In the genomic region with DNA sequence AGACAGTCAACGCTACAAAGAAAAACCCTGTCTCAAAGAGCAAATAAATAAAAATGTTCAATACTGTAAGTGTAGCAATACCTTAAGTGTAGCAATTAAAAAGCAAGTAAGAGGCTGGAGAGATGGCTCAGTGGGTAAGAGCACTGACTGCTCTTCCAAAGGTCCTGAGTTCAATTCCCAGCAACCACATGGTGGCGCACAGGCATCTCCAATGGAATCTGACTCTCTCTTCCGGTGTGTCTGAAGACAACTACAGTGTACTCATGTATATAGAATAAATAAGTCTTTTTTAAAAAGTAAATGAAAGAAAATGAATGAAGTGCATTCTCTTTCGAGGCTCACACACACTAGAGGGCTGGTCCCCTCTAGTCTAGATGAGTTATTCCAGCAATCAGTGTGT, we compare ENCODE assay signal across 21 mouse cellular contexts. TPM values are rescaled to one million over a fixed set of nuclear protein-coding genes. Genes with fewer than 3 reads are reported as not detected.
DNase-seq lines count a peak whose midpoint lies in the region; ATAC-seq and TF ChIP-seq lines count a peak whose summit lies in the region.
"Had no signal": no experiment of that assay in that cellular context is flagged by ENCODE, and none has a peak within 500 bp of the region (broad histone marks: within the 10 kb centered on the region; RNA-seq: fewer than 3 reads in every experiment).

No protein-coding gene starts in this region.

- no peaks in the 10 kb centered on the region; the same call in 1 of the 2 replicates for H3K36me3 ChIP-seq in forebrain, embryonic 14.5 days (ENCODE audit: control insufficient read depth, insufficient read depth, low read length)
- no peaks in the 10 kb centered on the region for H3K36me3 ChIP-seq in forebrain, embryonic 11.5 days (ENCODE audit: control insufficient read depth, insufficient read depth, low read length)
- 0 out of 2 replicates have a peak, but pooled peaks cover 4% of the 10 kb centered on the region for H3K36me3 ChIP-seq in midbrain, postnatal 0 days (ENCODE audit: insufficient read depth, low read length)
- peaks cover 4% of the 10 kb centered on the region; the same call in 1 of the 2 replicates for H3K36me3 ChIP-seq in midbrain, embryonic 13.5 days
- H3K36me3 ChIP-seq in forebrain, embryonic 10.5 days (replicated peaks), result peaks cover 14% of the 10 kb centered on the region
- H3K36me3 ChIP-seq: liver, embryonic 13.5 days had no signal

- no peaks in the 10 kb centered on the region for H3K4me1 ChIP-seq in forebrain, embryonic 14.5 days (ENCODE audit: control insufficient read depth, insufficient read depth, low read length)
- H3K4me1 ChIP-seq in forebrain, embryonic 11.5 days (replicated peaks; ENCODE audit: control insufficient read depth, insufficient read depth, low read length), result no peaks in the 10 kb centered on the region
- no peaks in the 10 kb centered on the region for H3K4me1 ChIP-seq in midbrain, postnatal 0 days (ENCODE audit: insufficient read depth, low read length)
- peaks cover 10% of the 10 kb centered on the region; the same call in 1 of the 2 replicates for H3K4me1 ChIP-seq in midbrain, embryonic 13.5 days (replicated peaks)
- peaks cover 9% of the 10 kb centered on the region for H3K4me1 ChIP-seq in forebrain, embryonic 10.5 days

- H3K27me3 ChIP-seq in forebrain, embryonic 14.5 days (replicated peaks; ENCODE audit: control insufficient read depth, insufficient read depth, low read length), result no peaks in the 10 kb centered on the region
- H3K27me3 ChIP-seq in forebrain, embryonic 11.5 days (ENCODE audit: control insufficient read depth, insufficient read depth, low read length), result no peaks in the 10 kb centered on the region
- no peaks in the 10 kb centered on the region for H3K27me3 ChIP-seq in midbrain, postnatal 0 days (ENCODE audit: insufficient read depth, low read length)
- H3K27me3 ChIP-seq in midbrain, embryonic 13.5 days, result no peaks in the 10 kb centered on the region
- no peaks in the 10 kb centered on the region for H3K27me3 ChIP-seq in forebrain, embryonic 10.5 days (ENCODE audit: poor library complexity, severe bottlenecking)
- H3K27me3 ChIP-seq: embryonic facial prominence, embryonic 13.5 days; forebrain, embryonic 13.5 days; hindbrain, embryonic 15.5 days; liver, embryonic 13.5 days had no signal

- no peak overlapping the region for H3K9ac ChIP-seq in forebrain, embryonic 14.5 days (ENCODE audit: low read length)
- no peak overlapping the region for H3K9ac ChIP-seq in forebrain, embryonic 11.5 days (ENCODE audit: low read length)
- H3K9ac ChIP-seq in midbrain, postnatal 0 days (replicated peaks; ENCODE audit: low read length, poor library complexity, severe bottlenecking), result no peak overlapping the region
- no peak overlapping the region for H3K9ac ChIP-seq in midbrain, embryonic 13.5 days (replicated peaks)
- H3K9ac ChIP-seq: embryonic facial prominence, embryonic 13.5 days; forebrain, embryonic 13.5 days; hindbrain, embryonic 15.5 days; liver, embryonic 13.5 days had no signal

- no peak overlapping the region for H3K4me3 ChIP-seq in forebrain, embryonic 14.5 days (ENCODE audit: low read depth, low read length)
- no peak overlapping the region for H3K4me3 ChIP-seq in forebrain, embryonic 11.5 days (ENCODE audit: low read depth, low read length)
- no peak overlapping the region for H3K4me3 ChIP-seq in midbrain, postnatal 0 days (ENCODE audit: low read depth, low read length)
- no peak overlapping the region for H3K4me3 ChIP-seq in midbrain, embryonic 13.5 days (replicated peaks)
- H3K4me3 ChIP-seq in forebrain, embryonic 10.5 days, result no peak overlapping the region
- H3K4me3 ChIP-seq: embryonic facial prominence, embryonic 13.5 days; forebrain, embryonic 13.5 days; hindbrain, embryonic 15.5 days; liver, embryonic 13.5 days had no signal

- H3K27ac ChIP-seq in forebrain, embryonic 14.5 days (ENCODE audit: low read depth, low read length), result no peak overlapping the region
- H3K27ac ChIP-seq in forebrain, embryonic 11.5 days (ENCODE audit: low read depth, low read length), result no peak overlapping the region
- H3K27ac ChIP-seq in midbrain, postnatal 0 days (ENCODE audit: low read depth, low read length), result no peak overlapping the region
- no peak overlapping the region for H3K27ac ChIP-seq in midbrain, embryonic 13.5 days
- H3K27ac ChIP-seq in forebrain, embryonic 10.5 days, result no peak overlapping the region
- H3K27ac ChIP-seq: embryonic facial prominence, embryonic 13.5 days; forebrain, embryonic 13.5 days; hindbrain, embryonic 15.5 days; liver, embryonic 13.5 days had no signal

- ATAC-seq in forebrain, embryonic 14.5 days, result no peak
- no peak for ATAC-seq in forebrain, embryonic 11.5 days (replicated peaks; ENCODE audit: low FRiP score)
- ATAC-seq in midbrain, postnatal 0 days (ENCODE audit: low FRiP score), result no peak
- no peak for ATAC-seq in midbrain, embryonic 13.5 days
- ATAC-seq: forebrain, embryonic 13.5 days had no signal

- no peak overlapping the region for H3K4me2 ChIP-seq in forebrain, embryonic 14.5 days (ENCODE audit: low read length)
- no peak overlapping the region for H3K4me2 ChIP-seq in forebrain, embryonic 11.5 days (ENCODE audit: low read depth, low read length, severe bottlenecking)
- H3K4me2 ChIP-seq in midbrain, postnatal 0 days (ENCODE audit: low read depth, low read length, poor library complexity, severe bottlenecking), result no peak overlapping the region
- H3K4me2 ChIP-seq in midbrain, embryonic 13.5 days (replicated peaks), result no peak overlapping the region
- H3K4me2 ChIP-seq: embryonic facial prominence, embryonic 13.5 days; forebrain, embryonic 13.5 days; hindbrain, embryonic 15.5 days; liver, embryonic 13.5 days; midbrain, embryonic 11.5 days had no signal

- peak; percentile 38 for TF ChIP-seq CTCF in midbrain, postnatal 0 days (IDR thresholded peaks at IDR 0.05)

- no peaks in the 10 kb centered on the region for H3K9me3 ChIP-seq in forebrain, embryonic 14.5 days (replicated peaks; ENCODE audit: control insufficient read depth, low read length)
- no peaks in the 10 kb centered on the region for H3K9me3 ChIP-seq in forebrain, embryonic 11.5 days (ENCODE audit: control insufficient read depth, low read length)
- no peaks in the 10 kb centered on the region for H3K9me3 ChIP-seq in midbrain, postnatal 0 days (ENCODE audit: low read length)
- H3K9me3 ChIP-seq in midbrain, embryonic 13.5 days, result no peaks in the 10 kb centered on the region
- H3K9me3 ChIP-seq in forebrain, embryonic 10.5 days, result no peaks in the 10 kb centered on the region
- H3K9me3 ChIP-seq: embryonic facial prominence, embryonic 13.5 days; forebrain, embryonic 13.5 days; G1E; hindbrain, embryonic 15.5 days; liver, embryonic 13.5 days had no signal

- peak; percentile 16 for DNase-seq in forebrain, embryonic 14.5 days (ENCODE audit: low spot score)
- DNase-seq in forebrain, embryonic 11.5 days (ENCODE audit: low spot score), result no peak
- peak; percentile 17 for DNase-seq in kidney, postnatal 4 days
- DNase-seq in kidney, adult 8-10 months, result no peak
- no peak for DNase-seq in midbrain, postnatal 0 days (ENCODE audit: low spot score)
- DNase-seq in right cerebral cortex, postnatal 36 days (ENCODE audit: low spot score in 2 of 2), result no peak
- no peak for DNase-seq in forebrain, embryonic 10.5 days (ENCODE audit: extremely low spot score, low spot score)
- DNase-seq: adrenal gland, postnatal 36 days; B cell, adult 2 months; heart, adult 18-20 months; heart, postnatal 10 days; kidney, adult 18-20 months; layer of hippocampus, adult 9-11 months; liver, embryonic 13.5 days; lung, postnatal 4 days had no signal

- WGBS in forebrain, embryonic 14.5 days, result 82% methylated on average over 4 of the region's 4 CpGs
- WGBS in forebrain, embryonic 11.5 days, result 80% methylated on average over 4 of the region's 4 CpGs
- 78% methylated on average over 4 of the region's 4 CpGs for WGBS in midbrain, postnatal 0 days
- 80% methylated on average over 4 of the region's 4 CpGs for WGBS in midbrain, embryonic 13.5 days
- 81% methylated on average over 4 of the region's 4 CpGs for WGBS in forebrain, embryonic 10.5 days

RNA-seq across cellular contexts. Expression of a gene that starts 15.1 kb away (rescaled TPM):
- 2.2 and 2.3 TPM in 2 replicates for polyA plus RNA-seq in forebrain, embryonic 14.5 days (2014; fragmentation: Nextera tagmentation; extraction: Ambion mirVana)
- polyA plus RNA-seq in forebrain, embryonic 11.5 days (2014; fragmentation: Nextera tagmentation; extraction: Ambion mirVana), result 2.9 and 4.0 TPM in 2 replicates
- total RNA-seq in midbrain, postnatal 0 days (2014; rRNA removed), result 0.11 TPM in 1 of 2 replicates, not detected in the other
- polyA plus RNA-seq in midbrain, postnatal 0 days (2015; fragmentation: Nextera tagmentation; extraction: Ambion mirVana), result 1.2 and 2.0 TPM in 2 replicates
- polyA plus RNA-seq in midbrain, embryonic 13.5 days (2015; fragmentation: Nextera tagmentation; extraction: Ambion mirVana), result 2.6 and 2.7 TPM in 2 replicates
- polyA plus RNA-seq in forebrain, embryonic 10.5 days (2016; fragmentation: Nextera tagmentation; extraction: Ambion mirVana), result 2.4 TPM in 2 replicates
- total RNA-seq: adrenal gland, postnatal 36 days; heart, adult 18-20 months; heart, postnatal 10 days had no signal

Comparison
In these comparisons a context has a peak if more than half of its experiments do, and no peak if none do; other contexts are left out.
1. DNase-seq: peak in forebrain, embryonic 14.5 days (single experiment) and kidney, postnatal 4 days (2 of 2); none in forebrain, embryonic 11.5 days (single experiment), kidney, adult 8-10 months (0 of 2), midbrain, postnatal 0 days (single experiment), right cerebral cortex, postnatal 36 days (0 of 2) and forebrain, embryonic 10.5 days (single experiment).